Mouse (Mus musculus): ENCODE results near the gene Washc3.

- TF ChIP-seq CTCF (IDR thresholded peaks at IDR 0.05; ENCODE audit: borderline replicate concordance, insufficient read depth, low read depth, low read length) (no peak), POLR2A (IDR thresholded peaks at IDR 0.05; ENCODE audit: borderline replicate concordance, insufficient read depth, low read length) (no peak)
Observed at GRCm38 (mm10) chr10:88263383-88263782, 62.5 kb downstream of the Washc3 start.

All from cerebellum, adult 2 months (tissue).